Mouse (Mus musculus) kidney, adult 2 months (tissue): ENCODE results near the gene C1ql1. TPM values are rescaled to one million over a fixed set of nuclear protein-coding genes. Genes with fewer than 3 reads are reported as not detected.

Experiments used
- DNase-seq: peaks from one replicate; pipeline ENCODE4 v3.0.0; 2021
- H3K27ac ChIP-seq: fragments of 200-500 bp; 2 replicates; pipeline ENCODE4 v1.5.1; 2012; ENCODE audit warnings: low read depth, low read length, control low read depth, inconsistent platforms; ENCODE audit not compliant: insufficient read depth
- H3K27me3 ChIP-seq: fragments of 200-500 bp; replicated peaks from 2 replicates; pipeline ENCODE4 v1.6.1; 2012; ENCODE audit warnings: mild to moderate bottlenecking, moderate library complexity, low read length, inconsistent platforms; ENCODE audit not compliant: control insufficient read depth, insufficient read depth
- H3K36me3 ChIP-seq: fragments of 200-500 bp; 2 replicates; pipeline ENCODE4 v1.6.1; 2012; ENCODE audit warnings: mild to moderate bottlenecking, moderate library complexity, low read length, inconsistent platforms; ENCODE audit not compliant: control insufficient read depth, insufficient read depth
- H3K4me1 ChIP-seq: fragments of 200-500 bp; 2 replicates; pipeline ENCODE4 v1.6.1; 2011; ENCODE audit warnings: low read length; ENCODE audit not compliant: control insufficient read depth, insufficient read depth
- H3K4me3 ChIP-seq: fragments of 200-500 bp; 2 replicates; pipeline ENCODE4 v1.5.1; 2011; ENCODE audit warnings: mild to moderate bottlenecking, low read depth, low read length, control low read depth; ENCODE audit not compliant: insufficient read depth
- CTCF ChIP-seq: fragments of 200-500 bp; conservative IDR thresholded peaks from 2 replicates; pipeline ENCODE4 v1.5.1; 2011; ENCODE audit warnings: low read depth, mild to moderate bottlenecking, control low read depth, low read length, moderate library complexity, mixed read lengths; ENCODE audit not compliant: insufficient read depth, insufficient read length
- POLR2A ChIP-seq: fragments of 200-500 bp; IDR thresholded peaks from one replicate; pipeline ENCODE4 v1.6.1; 2011; ENCODE audit warnings: low read depth, low read length, control low read depth
- WGBS: fragments of 180-500 bp; shearing (Covaris S2); methylation state at CpG from one replicate; pipeline ENCODE4 v1.1.7; 2018; 5-methylcytosine and 5-hydroxymethylcytosine counted together
- polyA plus RNA-seq: library from polyadenylated mRNA; depleted of rRNA; stranded (reverse); fragments of >200 nt; gene quantifications from 2 replicates; pipeline ENCODE4 v1.2.3, GENCODE M21; 2012; rRNA removed

C1ql1 gene
- 0.38 and 0.39 TPM in 2 replicates for polyA plus RNA-seq

- TF ChIP-seq CTCF (no peak), POLR2A (no peak)
- Histone ChIP-seq H3K4me1 (no peaks in the 10 kb centered on the region), H3K27me3 (peaks cover 6% of the 10 kb centered on the region), H3K27ac (no peak within 1 kb of the TSS), H3K36me3 (no peaks in the 10 kb centered on the region), H3K4me3 (peak within 1 kb of the TSS; percentile 19; the same call in 1 of the 2 replicates)
- 1% methylated on average over 87 of the region's 87 CpGs for WGBS
- peak; percentile 91 for DNase-seq
Measured at GRCm38 (mm10) chr11:102946265-102946991, at the start of gene C1ql1. Gene C1ql1, minus strand, starts transcription at chr11:102946688.

GRCm38 (mm10) chr11:102994952-102995351 is 48.5 kb upstream of the C1ql1 start:
- TF ChIP-seq CTCF = no peak
- no peak for TF ChIP-seq POLR2A
- DNase-seq = no peak
- Histone ChIP-seq H3K27me3 (no peaks in the 10 kb centered on the region), H3K4me3 (no peak overlapping the region), H3K27ac (no peak overlapping the region), H3K36me3 (no peaks in the 10 kb centered on the region), H3K4me1 (no peaks in the 10 kb centered on the region)
- WGBS = 67% methylated on average over 18 of the region's 18 CpGs

GRCm38 (mm10) chr11:102993420-102994029 is 47.0 kb upstream of the C1ql1 start:
- H3K4me1 ChIP-seq = no peaks in the 10 kb centered on the region
- H3K36me3 ChIP-seq = no peaks in the 10 kb centered on the region
- no peak for TF ChIP-seq CTCF
- no peak for TF ChIP-seq POLR2A
- H3K27me3 ChIP-seq = no peaks in the 10 kb centered on the region
- 77% methylated on average over 17 of the region's 17 CpGs for WGBS
- DNase-seq = no peak
- H3K4me3 ChIP-seq = no peak overlapping the region
- no peak overlapping the region for H3K27ac ChIP-seq

GRCm38 (mm10) chr11:102992940-102993339 is 46.5 kb upstream of the C1ql1 start:
- DNase-seq = peak; percentile 76
- WGBS = 10% methylated on average over 5 of the region's 5 CpGs
- Histone ChIP-seq H3K4me1 (no peaks in the 10 kb centered on the region), H3K27ac (no peak overlapping the region), H3K36me3 (no peaks in the 10 kb centered on the region), H3K4me3 (no peak overlapping the region), H3K27me3 (no peaks in the 10 kb centered on the region)
- no peak for TF ChIP-seq POLR2A
- TF ChIP-seq CTCF = peak; percentile 86

GRCm38 (mm10) chr11:102991681-102992080 is 45.2 kb upstream of the C1ql1 start:
- 10% methylated on average over 16 of the region's 16 CpGs for WGBS
- no peak overlapping the region for H3K27ac ChIP-seq
- DNase-seq = no peak
- no peak overlapping the region for H3K4me3 ChIP-seq
- no peak for TF ChIP-seq CTCF
- no peak for TF ChIP-seq POLR2A
- H3K4me1 ChIP-seq = no peaks in the 10 kb centered on the region
- no peaks in the 10 kb centered on the region for H3K27me3 ChIP-seq
- H3K36me3 ChIP-seq = no peaks in the 10 kb centered on the region

GRCm38 (mm10) chr11:102990152-102990663 is 43.7 kb upstream of the C1ql1 start:
- TF ChIP-seq CTCF = peak; percentile 33
- TF ChIP-seq POLR2A = no peak
- H3K4me1 ChIP-seq = no peaks in the 10 kb centered on the region
- WGBS = 6% methylated on average over 29 of the region's 29 CpGs

GRCm38 (mm10) chr11:102989641-102990151 is 43.2 kb upstream of the C1ql1 start:
- 15% methylated on average over 28 of the region's 28 CpGs for WGBS
- H3K4me1 ChIP-seq = no peaks in the 10 kb centered on the region
- H3K36me3 ChIP-seq = no peaks in the 10 kb centered on the region
- H3K4me3 ChIP-seq = peak overlapping the region; percentile 28; the same call in 1 of the 2 replicates
- no peak for TF ChIP-seq POLR2A
- no peak for TF ChIP-seq CTCF
- no peaks in the 10 kb centered on the region for H3K27me3 ChIP-seq
- no peak overlapping the region for H3K27ac ChIP-seq
- DNase-seq = no peak

More at GRCm38 (mm10) chr11:102990152-102990663, 43.7 kb upstream of the C1ql1 start:
- peak; percentile 51 for DNase-seq
- Histone ChIP-seq H3K27me3 (no peaks in the 10 kb centered on the region), H3K4me3 (peak overlapping the region; percentile 28; the same call in 1 of the 2 replicates), H3K36me3 (no peaks in the 10 kb centered on the region), H3K27ac (no peak overlapping the region)
